Mouse (Mus musculus) layer of hippocampus, adult 9-10 months (tissue): ENCODE measurements around the gene Vav1.
A peak's percentile ranks its signal among the peaks of the same experiment; 100 is the strongest.

Experiments used
- DNase-seq: peaks from one replicate; pipeline ENCODE4 v3.0.0; 2022; ENCODE audit warnings: low spot score

The Vav1 gene

GRCm38 (mm10) chr17:57278943-57279590, at the start of gene Vav1:
TSS of gene Vav1 (plus strand) at chr17:57279100.
- DNase-seq, result no peak

- DNase-seq, result no peak
These were observed 48.8 kb upstream of the Vav1 start for GRCm38 (mm10) chr17:57229851-57230727.

DNA sequence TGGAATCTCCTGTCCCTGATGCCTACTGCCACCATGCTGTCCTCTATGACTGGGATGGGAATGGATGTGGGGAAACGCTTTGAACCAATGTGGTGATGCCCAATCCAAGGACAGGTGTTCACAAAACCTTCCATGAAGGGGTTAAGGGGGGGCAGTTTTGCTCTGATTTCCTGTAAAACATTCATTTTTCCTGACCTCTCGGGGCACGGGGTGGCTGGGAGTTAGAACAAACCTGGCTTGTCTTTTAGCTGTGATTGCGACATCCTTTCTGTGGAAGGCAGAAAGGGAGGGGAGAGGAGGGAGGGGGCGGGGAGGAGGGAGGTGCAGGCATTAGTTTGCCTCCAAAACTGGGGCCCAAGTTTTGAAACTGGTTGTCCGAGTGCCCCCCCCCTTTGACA, 48.2 kb upstream of the Vav1 start:
- no peak for DNase-seq

- DNase-seq, result no peak
These were observed 47.6 kb upstream of the Vav1 start for GRCm38 (mm10) chr17:57231321-57231771.

GRCm38 (mm10) chr17:57232200-57232599, 46.7 kb upstream of the Vav1 start:
- DNase-seq, result no peak

DNA sequence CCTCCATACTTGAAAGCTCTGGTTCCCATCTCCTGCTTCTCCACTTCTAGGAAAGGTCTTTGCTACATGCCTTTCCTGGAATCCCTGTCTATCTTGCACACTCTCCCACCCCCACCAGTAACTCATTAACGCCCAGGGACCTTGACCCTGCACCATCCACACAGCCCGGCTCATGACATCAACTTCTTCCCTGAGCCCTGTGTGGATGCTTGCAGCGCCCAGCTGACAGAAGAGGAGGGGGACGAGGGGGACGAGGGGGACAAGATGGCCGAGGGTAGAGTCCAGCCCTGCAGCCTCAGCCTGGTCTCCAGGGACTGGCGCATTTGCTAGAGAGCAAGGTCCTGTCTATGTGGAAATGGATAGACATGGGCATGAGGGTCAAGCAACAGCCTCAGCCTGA, 45.9 kb upstream of the Vav1 start:
- no peak for DNase-seq

DNA sequence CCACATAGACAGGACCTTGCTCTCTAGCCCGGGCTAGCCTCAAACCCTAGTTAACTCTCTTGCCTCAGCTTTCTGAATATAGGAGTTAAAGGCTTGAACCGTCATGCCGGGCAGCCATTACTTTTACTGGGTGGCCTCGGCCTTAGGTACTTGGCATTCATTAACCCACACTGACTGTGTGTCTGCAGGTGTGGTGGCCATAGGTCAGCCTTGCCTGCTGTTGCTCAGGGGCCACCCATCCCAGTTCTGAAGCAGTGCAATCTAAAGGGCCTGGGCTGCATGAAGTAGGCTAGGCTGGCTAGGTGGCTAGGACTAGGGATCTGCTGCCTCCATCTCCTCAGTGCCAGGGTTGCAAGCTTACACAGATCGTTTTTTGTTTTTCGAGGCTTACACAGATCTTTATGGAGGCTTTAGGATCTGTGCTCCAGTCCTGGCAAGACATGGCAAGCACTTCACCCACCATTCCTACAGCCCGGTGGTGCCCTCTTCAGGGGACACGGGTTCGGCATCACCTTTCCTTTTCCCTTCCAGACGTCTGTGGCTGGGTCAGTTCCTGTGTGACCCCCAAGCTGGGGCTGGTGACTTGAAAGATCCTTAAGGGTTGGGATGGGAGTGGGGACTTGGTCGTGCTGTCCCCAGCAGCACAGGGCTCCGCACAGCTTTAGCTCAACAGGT, 44.5 kb upstream of the Vav1 start:
- DNase-seq, result no peak

- no peak for DNase-seq
These were observed 43.1 kb upstream of the Vav1 start for GRCm38 (mm10) chr17:57235803-57236202.

DNA sequence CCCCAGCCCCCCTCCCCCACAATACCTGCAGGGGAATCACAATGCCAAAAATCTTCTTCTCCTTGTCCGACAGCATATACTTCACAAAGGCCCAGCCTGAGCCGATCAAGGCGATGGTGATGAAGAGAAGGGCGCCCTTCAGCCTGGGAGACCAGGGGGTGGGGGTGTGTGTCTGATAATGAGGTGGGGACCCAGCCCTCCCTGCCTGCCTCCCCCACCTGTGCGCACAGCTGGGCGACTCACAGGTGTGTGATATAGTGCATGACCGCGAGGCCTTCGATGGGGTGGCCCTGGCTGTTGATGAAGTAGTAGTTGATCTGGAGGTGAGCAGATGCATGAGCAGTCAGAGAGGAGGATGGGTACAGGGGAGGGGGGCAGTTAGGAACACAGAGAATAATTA, 41.7 kb upstream of the Vav1 start:
- DNase-seq, result no peak

DNA sequence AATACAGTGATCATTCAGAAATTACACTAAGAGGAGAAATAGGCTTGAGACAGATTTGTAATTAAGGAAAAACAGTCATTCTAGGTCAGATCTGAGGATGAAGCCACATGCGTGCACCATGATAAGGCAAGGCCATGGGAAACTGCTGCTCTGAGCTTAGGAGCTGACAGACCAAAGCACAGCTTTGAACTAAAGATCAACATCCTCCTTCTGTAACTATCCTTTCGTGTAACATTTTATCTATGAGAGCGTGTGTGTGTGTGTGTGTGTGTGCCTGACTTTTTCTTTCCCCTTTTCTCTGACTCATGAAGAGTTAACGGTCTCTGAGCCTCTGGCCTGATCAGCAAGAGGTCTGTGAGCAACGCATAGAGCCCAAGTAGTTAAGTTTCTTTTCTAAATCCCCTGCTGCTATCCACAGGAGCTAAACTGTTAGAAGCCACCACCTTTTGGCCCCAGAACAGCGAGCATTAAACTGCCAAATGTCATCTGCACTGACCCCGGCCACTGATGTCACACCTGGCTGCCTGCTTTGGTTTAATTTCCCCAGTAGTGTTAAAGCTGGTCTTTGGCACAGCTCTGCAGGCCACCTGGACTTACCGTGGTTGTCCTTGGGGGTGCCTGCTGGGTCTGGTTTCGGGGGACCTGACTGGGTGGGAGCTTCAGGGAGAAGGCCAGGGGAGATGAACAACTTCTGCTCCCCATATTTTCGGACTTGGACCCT, 35.1 kb upstream of the Vav1 start:
- DNase-seq, result no peak

GRCm38 (mm10) chr17:57245311-57245929, 33.5 kb upstream of the Vav1 start:
- DNase-seq, result no peak

GRCm38 (mm10) chr17:57246663-57247392, 32.1 kb upstream of the Vav1 start:
- no peak for DNase-seq

GRCm38 (mm10) chr17:57247393-57248200, 31.3 kb upstream of the Vav1 start:
- DNase-seq, result peak; percentile 97

GRCm38 (mm10) chr17:57248201-57248699, 30.6 kb upstream of the Vav1 start, which contains the start of gene Gpr108:
TSS of gene Gpr108 (minus strand) at chr17:57248446.
- peak; percentile 75 for DNase-seq

DNA sequence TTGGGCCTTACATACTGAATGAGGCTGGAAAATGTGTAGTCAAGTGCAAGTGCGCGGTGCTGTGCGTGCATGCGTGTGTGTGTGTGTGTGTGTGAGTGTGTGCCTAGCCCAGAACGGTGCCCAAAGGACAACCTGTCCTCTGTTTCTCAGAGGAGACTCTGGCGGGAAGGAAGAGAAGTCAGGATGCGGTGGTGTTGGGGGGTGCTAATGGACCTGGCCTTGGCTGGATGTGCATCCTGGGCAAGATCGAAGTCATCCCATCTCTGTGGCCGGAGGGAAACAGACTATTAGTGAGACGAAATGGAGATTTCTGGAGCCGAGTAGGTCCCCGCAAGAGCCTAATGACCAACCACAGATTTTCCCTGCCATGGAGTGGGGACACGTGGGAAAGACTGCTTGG, 30.1 kb upstream of the Vav1 start:
- no peak for DNase-seq

DNA sequence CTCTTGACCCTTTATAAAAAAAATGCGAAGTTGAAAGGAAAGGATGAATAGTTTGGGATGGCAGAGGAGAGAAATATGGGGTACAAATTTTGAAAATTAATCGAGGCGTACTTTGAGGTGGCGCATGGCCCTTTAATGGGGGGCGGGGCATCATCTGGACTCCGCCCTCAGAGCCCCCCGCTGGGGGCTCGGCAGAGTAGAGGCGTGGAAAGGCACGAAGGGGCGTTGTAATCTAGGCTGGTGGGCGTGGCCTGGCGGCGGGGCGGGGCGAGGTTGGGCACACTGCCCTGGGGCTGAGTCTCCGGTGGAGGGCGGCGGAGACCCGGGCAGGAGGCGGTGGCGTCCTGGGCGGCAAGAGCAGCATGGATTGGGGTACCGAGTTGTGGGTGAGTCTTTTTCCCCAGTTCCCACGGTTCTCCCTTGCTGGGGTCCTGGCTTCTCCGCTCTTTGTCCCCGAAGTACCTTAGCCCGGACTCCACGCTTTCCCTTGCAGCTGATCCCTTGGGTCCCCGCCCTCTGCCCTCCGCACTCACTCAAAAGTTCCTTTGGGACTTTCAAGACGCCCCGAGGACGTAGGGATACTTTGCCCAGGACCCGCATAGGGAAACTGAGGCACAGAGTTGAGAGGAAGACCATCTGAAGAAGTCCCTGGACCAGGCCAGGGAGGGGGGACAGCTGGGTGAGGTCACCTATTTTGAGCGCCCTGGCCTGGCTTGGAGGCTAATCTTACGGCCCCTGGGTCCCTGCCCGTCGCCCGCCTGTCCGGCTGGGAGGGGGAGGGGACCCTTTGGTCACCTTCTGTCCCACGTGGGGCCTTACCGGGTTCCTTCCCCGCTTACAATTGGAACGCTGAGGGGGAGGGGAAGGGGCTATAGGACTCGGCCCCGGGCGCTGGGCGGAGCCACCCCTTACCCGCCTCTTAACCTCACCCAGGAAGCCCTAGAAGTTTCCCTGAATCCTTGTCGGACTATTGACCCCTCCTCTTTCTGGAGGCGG, 29.4 kb upstream of the Vav1 start, which contains the start of gene Trip10:
TSS of gene Trip10 (plus strand) at position 270 of the 996 bp plus-strand sequence.
- DNase-seq, result peak; percentile 59

DNA sequence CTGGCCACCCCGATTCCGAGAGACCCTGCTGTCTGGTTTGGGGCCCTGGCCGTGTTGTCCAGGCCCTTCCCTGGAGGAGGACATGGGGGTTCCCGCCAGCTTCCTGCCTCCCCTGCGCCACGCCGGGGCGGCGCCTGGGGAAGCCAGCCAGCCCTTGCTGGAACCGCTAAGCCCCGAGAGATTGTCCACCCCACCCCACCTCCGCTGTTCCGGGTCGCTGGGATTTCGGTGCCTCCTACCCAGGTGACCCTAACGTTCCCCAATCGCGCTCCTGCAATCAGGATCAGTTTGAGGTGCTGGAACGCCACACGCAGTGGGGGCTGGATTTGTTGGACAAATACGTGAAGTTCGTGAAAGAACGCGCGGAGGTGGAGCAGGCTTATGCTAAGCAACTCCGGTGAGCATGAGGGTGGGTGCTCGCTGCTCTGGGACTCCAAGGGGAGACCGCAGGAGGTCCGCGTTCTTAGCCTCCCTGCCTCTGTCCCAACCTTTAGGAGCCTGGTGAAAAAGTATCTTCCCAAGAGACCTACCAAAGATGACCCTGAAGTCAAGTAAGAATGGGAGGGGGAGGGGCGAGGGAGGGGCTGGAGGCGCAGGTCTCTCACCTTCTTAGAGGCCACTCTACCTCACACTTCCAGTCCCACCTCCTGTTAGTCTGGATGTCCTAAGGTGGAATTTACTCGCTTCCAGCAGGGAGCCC, 28.3 kb upstream of the Vav1 start:
- no peak for DNase-seq

GRCm38 (mm10) chr17:57251431-57251830, 27.5 kb upstream of the Vav1 start:
- no peak for DNase-seq
